Mouse (Mus musculus) neural tube, embryonic 13.5 days (tissue): ENCODE data around the gene Hoxc4. TPM values are rescaled to one million over a fixed set of nuclear protein-coding genes. Genes with fewer than 3 reads are reported as not detected.

Experiments
- ATAC-seq: fragments of 200-750 bp; cut with Nextera tagmentation; 2 replicates; pipeline ENCODE4 v1.8.0; 2017; ENCODE audit warnings: low read depth, mild to moderate bottlenecking, moderate TSS enrichment, moderate library complexity
- H3K27ac ChIP-seq: fragments of 300-500 bp; sonication (generic); replicated peaks from 2 replicates; pipeline ENCODE4 v1.5.1; 2015; ENCODE audit warnings: moderate library complexity, mild to moderate bottlenecking, inconsistent platforms
- H3K27me3 ChIP-seq: fragments of 300-500 bp; sonication (generic); 2 replicates; pipeline ENCODE4 v1.6.1; 2015; ENCODE audit warnings: mild to moderate bottlenecking, inconsistent platforms
- H3K36me3 ChIP-seq: fragments of 300-500 bp; sonication (generic); 2 replicates; pipeline ENCODE4 v1.6.1; 2015; ENCODE audit warnings: mild to moderate bottlenecking, inconsistent platforms
- H3K4me1 ChIP-seq: fragments of 300-500 bp; sonication (generic); replicated peaks from 2 replicates; pipeline ENCODE4 v1.6.1; 2015; ENCODE audit warnings: inconsistent platforms
- H3K4me2 ChIP-seq: fragments of 300-500 bp; sonication (generic); 2 replicates; pipeline ENCODE4 v1.6.1; 2015; ENCODE audit warnings: inconsistent platforms, mild to moderate bottlenecking, moderate library complexity
- H3K4me3 ChIP-seq: fragments of 300-500 bp; sonication (generic); 2 replicates; pipeline ENCODE4 v1.5.1; 2015; ENCODE audit warnings: mild to moderate bottlenecking, inconsistent platforms
- H3K9ac ChIP-seq: fragments of 300-500 bp; sonication (generic); 2 replicates; pipeline ENCODE4 v1.6.1; 2015; ENCODE audit warnings: moderate library complexity, mild to moderate bottlenecking, inconsistent platforms
- H3K9me3 ChIP-seq: fragments of 300-500 bp; sonication (generic); 2 replicates; pipeline ENCODE4 v1.6.1; 2016; ENCODE audit warnings: inconsistent platforms
- WGBS: fragments of 180-500 bp; shearing (Covaris S2); methylation state at CpG from one replicate; pipeline ENCODE4 v1.1.7; 2015; 5-methylcytosine and 5-hydroxymethylcytosine counted together
- microRNA counts: library from miRNA; unstranded; fragments of <30 nt; microRNA quantifications from one replicate; lab custom pipeline; 2016
- microRNA-seq: library from miRNA; unstranded; fragments of <30 nt; microRNA quantifications from one replicate; pipeline ENCODE4, GENCODE M21; 2016
- polyA plus RNA-seq: library from polyadenylated mRNA; unstranded; fragments of >200 nt; fragmentation: Nextera tagmentation; extraction: Ambion mirVana; gene quantifications from 2 replicates; pipeline ENCODE4 v1.2.1, GENCODE M21; 2015

The Hoxc4 gene
- polyA plus RNA-seq, 1 experiment from 2014 or later: 40.2 TPM

- Histone ChIP-seq H3K4me2 (no peak overlapping the region), H3K27me3 (peaks cover 11% of the 10 kb centered on the region; the same call in 1 of the 2 replicates), H3K4me3 (no peak overlapping the region), H3K9me3 (no peaks in the 10 kb centered on the region), H3K27ac (no peak overlapping the region), H3K36me3 (no peaks in the 10 kb centered on the region), H3K9ac (no peak overlapping the region), H3K4me1 (peaks cover 57% of the 10 kb centered on the region)
- 71% methylated on average over 4 of the region's 4 CpGs for WGBS
- ATAC-seq: no peak
These were observed 63.9 kb downstream of the Hoxc4 start for GRCm38 (mm10) chr15:103082622-103083021.

- H3K9me3 ChIP-seq: no peaks in the 10 kb centered on the region
- peaks cover 67% of the 10 kb centered on the region for H3K4me1 ChIP-seq
- peaks cover 11% of the 10 kb centered on the region; the same call in 1 of the 2 replicates for H3K27me3 ChIP-seq
- H3K4me3 ChIP-seq: no peak overlapping the region
- WGBS: 91% methylated on average over 1 of the region's 1 CpGs
- no peak overlapping the region for H3K9ac ChIP-seq
- H3K27ac ChIP-seq: no peak overlapping the region
- ATAC-seq: no peak
- no peak overlapping the region for H3K4me2 ChIP-seq
- H3K36me3 ChIP-seq: no peaks in the 10 kb centered on the region
These were observed 64.9 kb downstream of the Hoxc4 start for GRCm38 (mm10) chr15:103083598-103083997.

GRCm38 (mm10) chr15:103084944-103085343 is 66.2 kb downstream of the Hoxc4 start:
- Histone ChIP-seq H3K9me3 (no peaks in the 10 kb centered on the region), H3K27me3 (peaks cover 11% of the 10 kb centered on the region; the same call in 1 of the 2 replicates), H3K4me2 (no peak overlapping the region), H3K4me3 (no peak overlapping the region), H3K9ac (no peak overlapping the region), H3K4me1 (peaks cover 81% of the 10 kb centered on the region), H3K27ac (no peak overlapping the region), H3K36me3 (no peaks in the 10 kb centered on the region)
- 72% methylated on average over 1 of the region's 1 CpGs for WGBS
- no peak for ATAC-seq

- peak overlapping the region; percentile 76 for H3K4me2 ChIP-seq
- peak overlapping the region; percentile 35 for H3K4me3 ChIP-seq
- peak; percentile 55 for ATAC-seq
- 3% methylated on average over 61 of the region's 61 CpGs for WGBS
- peaks cover 11% of the 10 kb centered on the region; the same call in 1 of the 2 replicates for H3K27me3 ChIP-seq
- H3K27ac ChIP-seq: peak overlapping the region; percentile 92
- H3K9ac ChIP-seq: peak overlapping the region; percentile 71
- no peaks in the 10 kb centered on the region for H3K9me3 ChIP-seq
- H3K36me3 ChIP-seq: no peaks in the 10 kb centered on the region
- H3K4me1 ChIP-seq: peaks cover 92% of the 10 kb centered on the region
These were observed 67.3 kb downstream of the Hoxc4 start for GRCm38 (mm10) chr15:103085831-103086671.

MicroRNAs within 50 kb of the gene (microRNA counts, 519-probe panel; counts per million panel counts)
- 3,724 counts per million, percentile 56 among the panel's probes with 10 or more counts for microRNA mmu-miR-615-3p (lab: Ali Mortazavi, UCI)
- not detected for microRNA mmu-miR-615-5p (lab: Ali Mortazavi, UCI)

Small RNAs within 50 kb of the gene (microRNA-seq; reads per million reads assigned to microRNA genes)
- gene Mir196a-2 (1,496 reads per million, percentile 84 among the genes with 10 or more reads in this experiment), gene Mir615 (9,830 reads per million, percentile 96 among the genes with 10 or more reads in this experiment)

Other genes starting within 250 kb of the Hoxc4 start
- gene Hoxc13, start 97.8 kb upstream of the Hoxc4 start, polyA plus RNA-seq: 4.9 and 8.4 TPM in 2 replicates
- gene Hoxc12, start 82.2 kb upstream of the Hoxc4 start, polyA plus RNA-seq: 7.8 and 12.0 TPM in 2 replicates
- 2.6 and 3.8 TPM in 2 replicates for gene Hoxc11, start 64.5 kb upstream of the Hoxc4 start, polyA plus RNA-seq
- 58.5 and 92.4 TPM in 2 replicates for gene Hoxc10, start 52.1 kb upstream of the Hoxc4 start, polyA plus RNA-seq
- gene Hoxc5, start 51.5 kb upstream of the Hoxc4 start, polyA plus RNA-seq: 18.8 and 32.2 TPM in 2 replicates
- 40.9 and 43.4 TPM in 2 replicates for gene Hoxc9, start 42.5 kb upstream of the Hoxc4 start, polyA plus RNA-seq
- gene Hoxc8, start 28.3 kb upstream of the Hoxc4 start, polyA plus RNA-seq: 75.8 and 85.5 TPM in 2 replicates
- gene Hoxc6, start 20.7 kb upstream of the Hoxc4 start, polyA plus RNA-seq: 46.8 and 51.1 TPM in 2 replicates
- gene Smug1, start 148.2 kb downstream of the Hoxc4 start, polyA plus RNA-seq: 36.1 and 41.0 TPM in 2 replicates
- 104 and 116 TPM in 2 replicates for gene Cbx5, start 220.9 kb downstream of the Hoxc4 start, polyA plus RNA-seq
- gene Hnrnpa1, start 221.5 kb downstream of the Hoxc4 start, polyA plus RNA-seq: 784 and 805 TPM in 2 replicates
- 1.3 and 1.9 TPM in 2 replicates for gene Nfe2, start 239.5 kb downstream of the Hoxc4 start, polyA plus RNA-seq